Mouse (Mus musculus) splenic B cell, adult 2 months (primary cell): ENCODE measurements around the gene Ak1.

Experiments used
- DNase-seq: peaks from one replicate; pipeline ENCODE4 v3.0.0-alpha.2; 2011; ENCODE audit warnings: low read depth, low spot score
- H3K27me3 ChIP-seq: 2 replicates; pipeline ENCODE4 v1.6.1; 2012; ENCODE audit warnings: mild to moderate bottlenecking, low read length, moderate library complexity, mixed read lengths; ENCODE audit not compliant: control insufficient read depth, poor library complexity, insufficient read depth, severe bottlenecking
- H3K36me3 ChIP-seq: 2 replicates; pipeline ENCODE4 v1.6.1; 2012; ENCODE audit warnings: mild to moderate bottlenecking, low read length, moderate library complexity, mixed read lengths; ENCODE audit not compliant: control insufficient read depth, poor library complexity, insufficient read depth, severe bottlenecking

Ak1 gene

GRCm38 (mm10) chr2:32671147-32671546, 49.6 kb downstream of the Ak1 start:
- no peaks in the 10 kb centered on the region for H3K27me3 ChIP-seq
- no peak for DNase-seq
- no peaks in the 10 kb centered on the region for H3K36me3 ChIP-seq

DNA sequence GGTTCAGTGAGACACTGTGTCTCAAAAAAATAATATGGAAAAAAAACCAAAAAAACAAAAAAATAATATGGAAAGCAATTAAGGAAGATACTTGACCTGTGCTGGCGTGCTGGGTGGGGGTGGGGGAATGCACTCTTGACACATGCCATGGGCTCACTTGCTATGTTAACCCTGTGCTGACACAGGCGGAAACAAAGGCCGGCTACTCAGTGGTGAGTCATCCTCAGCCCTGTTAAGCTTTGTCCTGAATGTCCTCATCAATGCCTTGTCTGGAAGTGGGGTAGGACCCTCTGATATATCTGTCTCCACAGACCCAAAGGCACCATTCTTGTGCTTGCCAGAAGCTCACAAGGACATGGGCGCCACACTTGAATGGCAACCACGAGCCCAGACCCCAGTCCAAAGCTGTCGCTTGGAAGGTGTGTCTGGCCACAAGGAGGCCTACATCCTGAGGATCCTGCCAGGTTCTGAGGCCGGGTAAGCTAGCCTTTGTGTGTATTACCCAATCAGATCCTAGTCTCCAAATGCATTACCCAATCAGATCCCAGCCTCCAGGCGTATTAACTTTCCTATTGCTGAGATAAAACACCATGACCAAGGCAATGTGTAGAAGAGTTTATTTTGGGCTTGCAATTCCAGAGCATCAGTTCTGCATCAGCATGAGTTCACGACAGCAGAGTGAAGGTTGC, 50.5 kb downstream of the Ak1 start:
- no peaks in the 10 kb centered on the region for H3K36me3 ChIP-seq
- no peak for DNase-seq
- H3K27me3 ChIP-seq: no peaks in the 10 kb centered on the region

DNA sequence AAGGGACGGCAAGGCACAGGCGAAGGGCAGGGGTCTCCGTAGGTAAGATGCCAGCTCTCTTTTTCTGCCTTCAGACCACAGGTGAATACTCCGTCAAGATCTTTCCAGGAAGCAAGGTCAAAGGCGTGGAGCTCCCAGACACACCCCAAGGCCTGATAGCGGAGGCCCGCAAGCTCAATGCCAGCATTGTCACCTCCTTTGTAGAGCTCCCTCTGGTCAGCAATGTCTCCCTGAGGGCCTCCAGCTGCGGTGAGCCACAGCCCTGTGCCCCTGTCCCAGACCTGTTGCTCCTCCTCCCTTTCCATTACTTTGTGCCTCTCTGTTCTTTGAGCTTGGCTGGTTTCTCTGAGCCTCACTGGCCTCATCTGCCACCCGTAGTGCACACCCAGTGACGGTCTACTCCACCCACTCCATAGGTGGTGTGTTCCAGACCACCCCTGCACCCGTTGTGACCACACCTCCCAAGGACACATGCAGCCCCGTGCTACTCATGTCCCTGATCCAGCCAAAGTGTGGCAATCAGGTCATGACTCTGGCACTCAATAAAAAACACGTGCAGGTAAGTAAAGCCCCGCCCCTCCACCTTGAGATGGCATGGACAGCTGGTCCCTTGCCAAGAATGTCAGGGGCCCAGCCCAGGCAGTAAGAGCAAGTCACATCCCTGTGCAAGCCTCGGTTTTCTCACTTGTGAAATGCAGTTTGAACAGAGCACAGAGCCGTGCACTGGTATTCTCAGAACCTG, 51.8 kb downstream of the Ak1 start:
- H3K36me3 ChIP-seq: no peaks in the 10 kb centered on the region
- DNase-seq: no peak
- no peaks in the 10 kb centered on the region for H3K27me3 ChIP-seq

GRCm38 (mm10) chr2:32676821-32677220, 55.3 kb downstream of the Ak1 start:
- DNase-seq: no peak

DNA sequence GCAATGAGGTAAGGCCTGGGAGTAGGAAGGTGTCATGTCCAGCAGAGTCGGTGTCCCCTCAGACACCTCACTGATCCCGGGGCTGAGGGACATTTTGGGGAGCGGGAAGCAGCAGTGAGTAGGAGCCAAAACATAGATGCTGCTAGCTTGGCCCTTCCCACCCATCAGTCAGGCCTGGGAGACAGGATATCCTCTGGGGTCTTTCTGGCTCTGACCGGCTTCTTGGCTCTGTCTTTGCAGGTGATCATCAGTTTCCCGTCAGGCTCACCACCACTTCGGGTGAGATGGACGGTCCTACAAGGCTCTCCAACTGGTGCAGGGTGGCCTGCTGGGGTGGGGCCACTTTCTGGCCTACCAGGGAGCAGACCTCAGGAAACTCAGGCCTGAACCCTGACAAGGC, 56.1 kb downstream of the Ak1 start:
- Histone ChIP-seq H3K36me3 (no peaks in the 10 kb centered on the region), H3K27me3 (no peaks in the 10 kb centered on the region)
- no peak for DNase-seq

More at GRCm38 (mm10) chr2:32676821-32677220, 55.3 kb downstream of the Ak1 start:
- H3K36me3 ChIP-seq: no peaks in the 10 kb centered on the region
- no peaks in the 10 kb centered on the region for H3K27me3 ChIP-seq

GRCm38 (mm10) chr2:32680051-32680451, 58.5 kb downstream of the Ak1 start:
- no peak for DNase-seq
- H3K36me3 ChIP-seq: no peaks in the 10 kb centered on the region
- H3K27me3 ChIP-seq: no peaks in the 10 kb centered on the region

DNA sequence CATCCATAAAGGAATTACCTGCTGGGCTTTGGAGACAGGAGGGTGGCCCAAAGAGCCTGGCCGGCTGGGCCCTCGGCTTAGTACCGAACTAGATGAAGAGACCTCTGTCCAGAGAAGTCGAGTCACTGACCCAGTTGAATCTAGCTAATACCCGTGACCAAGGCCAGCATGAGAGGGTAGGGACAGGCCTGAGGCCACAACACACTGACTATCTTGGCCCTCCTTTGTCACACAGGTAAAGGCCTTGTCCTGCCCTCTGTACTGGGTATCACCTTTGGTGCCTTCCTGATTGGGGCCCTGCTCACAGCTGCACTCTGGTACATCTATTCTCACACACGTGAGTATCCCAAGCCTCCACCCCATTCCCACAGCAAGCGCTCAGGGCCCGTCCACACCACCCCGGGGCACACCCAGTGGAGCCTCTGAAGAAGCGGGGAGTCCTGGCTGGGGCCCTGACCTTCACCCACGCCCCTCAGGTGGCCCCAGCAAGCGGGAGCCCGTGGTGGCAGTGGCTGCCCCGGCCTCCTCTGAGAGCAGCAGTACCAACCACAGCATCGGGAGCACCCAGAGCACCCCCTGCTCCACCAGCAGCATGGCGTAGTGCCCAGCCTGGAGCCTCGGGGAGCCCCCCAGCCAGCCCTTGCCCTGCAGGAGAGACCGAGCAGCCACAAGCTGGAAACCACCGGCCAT, 59.5 kb downstream of the Ak1 start:
- no peaks in the 10 kb centered on the region for H3K27me3 ChIP-seq
- no peak for DNase-seq
- H3K36me3 ChIP-seq: 0 out of 2 replicates have a peak, but pooled peaks cover 3% of the 10 kb centered on the region

- Histone ChIP-seq H3K27me3 (no peaks in the 10 kb centered on the region), H3K36me3 (0 out of 2 replicates have a peak, but pooled peaks cover 3% of the 10 kb centered on the region)
- DNase-seq: no peak
Measured at GRCm38 (mm10) chr2:32681754-32682153, 60.2 kb downstream of the Ak1 start.

- Histone ChIP-seq H3K36me3 (0 out of 2 replicates have a peak, but pooled peaks cover 6% of the 10 kb centered on the region), H3K27me3 (no peaks in the 10 kb centered on the region)
- no peak for DNase-seq
Measured at GRCm38 (mm10) chr2:32682721-32683417, 61.3 kb downstream of the Ak1 start.

- Histone ChIP-seq H3K36me3 (0 out of 2 replicates have a peak, but pooled peaks cover 6% of the 10 kb centered on the region), H3K27me3 (no peaks in the 10 kb centered on the region)
- no peak for DNase-seq
Measured at GRCm38 (mm10) chr2:32683701-32684100, 62.1 kb downstream of the Ak1 start.
